Mouse (Mus musculus): ENCODE measurements around the gene Cnr2. TPM values are rescaled to one million over a fixed set of nuclear protein-coding genes. Genes with fewer than 3 reads are reported as not detected.

Cnr2 gene
- polyA plus RNA-seq, 1 experiment from 2014 or later, result 0.90 TPM

DNA sequence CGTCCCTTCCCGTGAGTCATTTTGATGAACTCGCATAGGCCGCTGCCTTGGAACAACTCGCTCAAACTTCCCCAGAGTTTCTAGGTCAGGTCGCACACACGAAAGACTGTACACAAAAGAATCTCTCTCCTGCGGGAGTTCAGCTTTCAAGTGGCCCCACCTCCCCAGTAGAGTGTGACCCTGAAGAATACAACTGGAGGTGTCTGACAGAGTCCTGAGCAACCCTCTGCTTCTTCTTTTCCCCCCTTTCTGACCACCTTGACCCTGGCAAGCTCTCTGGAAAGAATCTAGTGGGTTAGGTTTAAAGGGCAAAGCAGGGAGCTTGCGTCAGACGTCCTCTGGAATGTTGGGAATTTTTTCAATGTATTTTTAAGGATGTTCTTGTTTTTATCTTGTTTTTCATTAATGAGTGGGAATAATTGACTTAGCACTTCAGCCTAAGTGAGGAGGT is 11.8 kb upstream of the Cnr2 start:
- no peaks in the 10 kb centered on the region for H3K27me3 ChIP-seq (ENCODE audit: control insufficient read depth, insufficient read depth, low read length)
- H3K4me3 ChIP-seq (replicated peaks; ENCODE audit: low read length), result no peak overlapping the region
- no peak overlapping the region for H3K4me2 ChIP-seq (ENCODE audit: low read depth, low read length)
- 23% methylated on average over 10 of the region's 10 CpGs for WGBS
- H3K9me3 ChIP-seq (replicated peaks; ENCODE audit: control insufficient read depth, low read length), result no peaks in the 10 kb centered on the region
- no peak for ATAC-seq (ENCODE audit: insufficient read depth, low FRiP score)
- H3K4me1 ChIP-seq (ENCODE audit: control insufficient read depth, insufficient read depth, low read length), result peaks cover 5% of the 10 kb centered on the region; the same call in 1 of the 2 replicates
- no peak overlapping the region for H3K27ac ChIP-seq (ENCODE audit: low read length)
- H3K36me3 ChIP-seq (ENCODE audit: control insufficient read depth, insufficient read depth, low read length), result no peaks in the 10 kb centered on the region
- no peak overlapping the region for H3K9ac ChIP-seq (ENCODE audit: low read length)

DNA sequence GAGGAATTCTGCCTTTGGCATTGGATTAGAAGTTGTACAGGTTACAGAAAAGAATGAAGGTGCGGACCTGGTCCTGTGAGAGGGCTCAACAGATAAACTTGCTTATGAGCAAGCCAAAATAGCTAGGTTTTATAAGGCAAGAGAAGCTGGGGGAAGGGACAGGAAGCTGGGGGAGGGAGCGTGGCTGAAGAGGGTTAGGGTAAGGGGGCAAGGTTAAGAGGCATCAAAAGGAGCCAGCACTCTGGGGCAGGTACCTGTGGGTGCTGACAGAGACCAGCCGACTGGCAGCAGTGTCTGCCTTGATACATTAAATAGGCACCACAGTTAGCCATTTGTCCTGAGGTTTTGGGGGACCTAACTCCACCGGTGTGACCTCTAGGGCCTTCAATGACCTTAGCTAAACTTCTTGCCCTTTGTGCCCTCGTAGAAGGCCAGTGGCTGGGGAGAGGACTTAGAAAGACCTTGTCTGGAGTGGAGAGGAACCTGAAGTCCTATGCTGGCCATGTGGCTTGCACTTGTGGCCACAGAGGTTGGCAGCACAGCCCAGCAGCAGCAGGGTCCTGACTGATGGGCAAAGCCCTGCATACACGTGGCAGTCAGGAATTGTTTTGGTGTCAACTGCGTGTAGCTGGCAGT is 11.2 kb upstream of the Cnr2 start:
- Histone ChIP-seq H3K27me3 (ENCODE audit: control insufficient read depth, insufficient read depth, low read length) (no peaks in the 10 kb centered on the region), H3K36me3 (ENCODE audit: control insufficient read depth, insufficient read depth, low read length) (no peaks in the 10 kb centered on the region), H3K9ac (ENCODE audit: low read length) (no peak overlapping the region), H3K4me2 (ENCODE audit: low read depth, low read length) (no peak overlapping the region), H3K27ac (ENCODE audit: low read length) (no peak overlapping the region), H3K4me1 (ENCODE audit: control insufficient read depth, insufficient read depth, low read length) (peaks cover 5% of the 10 kb centered on the region; the same call in 1 of the 2 replicates), H3K9me3 (replicated peaks; ENCODE audit: control insufficient read depth, low read length) (no peaks in the 10 kb centered on the region), H3K4me3 (replicated peaks; ENCODE audit: low read length) (no peak overlapping the region)
- WGBS, result 56% methylated on average over 7 of the region's 7 CpGs
- ATAC-seq (ENCODE audit: insufficient read depth, low FRiP score), result no peak

DNA sequence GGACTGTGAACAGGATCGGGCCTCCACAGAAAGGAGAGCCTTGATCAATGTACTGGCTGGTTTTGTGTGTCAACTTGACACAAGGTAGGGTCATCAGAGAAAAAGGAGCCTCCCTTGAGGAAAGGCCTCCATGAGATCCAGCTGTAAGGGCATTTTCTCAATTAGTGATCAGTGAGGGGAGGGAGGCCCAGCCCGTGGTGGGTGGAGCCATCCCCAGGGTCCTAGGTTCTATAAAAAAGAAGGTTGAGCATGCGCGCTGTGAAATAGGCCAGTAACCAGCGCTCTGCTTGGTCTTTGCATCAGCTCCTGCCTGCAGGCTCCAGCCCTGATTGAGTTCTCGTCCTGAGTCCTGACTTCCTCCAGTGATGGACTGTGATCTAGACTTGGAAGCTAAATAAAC is 10.7 kb upstream of the Cnr2 start:
- Histone ChIP-seq H3K36me3 (ENCODE audit: control insufficient read depth, insufficient read depth, low read length) (no peaks in the 10 kb centered on the region), H3K4me1 (ENCODE audit: control insufficient read depth, insufficient read depth, low read length) (peaks cover 5% of the 10 kb centered on the region; the same call in 1 of the 2 replicates), H3K27me3 (ENCODE audit: control insufficient read depth, insufficient read depth, low read length) (no peaks in the 10 kb centered on the region), H3K4me3 (replicated peaks; ENCODE audit: low read length) (no peak overlapping the region), H3K27ac (ENCODE audit: low read length) (no peak overlapping the region), H3K4me2 (ENCODE audit: low read depth, low read length) (no peak overlapping the region), H3K9me3 (replicated peaks; ENCODE audit: control insufficient read depth, low read length) (no peaks in the 10 kb centered on the region), H3K9ac (ENCODE audit: low read length) (no peak overlapping the region)
- no peak for ATAC-seq (ENCODE audit: insufficient read depth, low FRiP score)
- 75% methylated on average over 6 of the region's 6 CpGs for WGBS

DNA sequence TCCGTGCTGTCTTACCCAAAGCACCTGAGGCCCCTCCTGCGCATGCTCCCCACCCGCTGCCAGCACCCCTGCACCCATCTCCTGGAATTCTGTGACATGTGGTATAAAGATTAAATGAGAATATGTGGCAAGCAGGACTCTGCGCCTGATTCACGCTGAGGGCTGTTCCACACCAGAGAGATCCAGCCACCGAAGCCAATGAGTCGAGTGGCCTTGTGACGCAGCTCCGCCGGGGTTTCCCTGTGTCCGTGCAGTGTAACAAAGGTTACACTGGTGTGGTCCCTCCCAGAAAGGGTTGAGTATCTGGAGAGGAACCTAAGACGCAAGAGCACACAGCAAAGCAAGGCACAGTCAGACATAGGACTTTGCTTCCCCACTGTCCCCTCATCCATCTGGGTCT is 9.5 kb upstream of the Cnr2 start:
- no peak for ATAC-seq (ENCODE audit: insufficient read depth, low FRiP score)
- Histone ChIP-seq H3K4me2 (ENCODE audit: low read depth, low read length) (no peak overlapping the region), H3K27me3 (ENCODE audit: control insufficient read depth, insufficient read depth, low read length) (no peaks in the 10 kb centered on the region), H3K27ac (ENCODE audit: low read length) (no peak overlapping the region), H3K9ac (ENCODE audit: low read length) (no peak overlapping the region), H3K36me3 (ENCODE audit: control insufficient read depth, insufficient read depth, low read length) (no peaks in the 10 kb centered on the region), H3K9me3 (replicated peaks; ENCODE audit: control insufficient read depth, low read length) (no peaks in the 10 kb centered on the region), H3K4me3 (replicated peaks; ENCODE audit: low read length) (no peak overlapping the region), H3K4me1 (ENCODE audit: control insufficient read depth, insufficient read depth, low read length) (peaks cover 5% of the 10 kb centered on the region; the same call in 1 of the 2 replicates)
- 86% methylated on average over 12 of the region's 12 CpGs for WGBS

DNA sequence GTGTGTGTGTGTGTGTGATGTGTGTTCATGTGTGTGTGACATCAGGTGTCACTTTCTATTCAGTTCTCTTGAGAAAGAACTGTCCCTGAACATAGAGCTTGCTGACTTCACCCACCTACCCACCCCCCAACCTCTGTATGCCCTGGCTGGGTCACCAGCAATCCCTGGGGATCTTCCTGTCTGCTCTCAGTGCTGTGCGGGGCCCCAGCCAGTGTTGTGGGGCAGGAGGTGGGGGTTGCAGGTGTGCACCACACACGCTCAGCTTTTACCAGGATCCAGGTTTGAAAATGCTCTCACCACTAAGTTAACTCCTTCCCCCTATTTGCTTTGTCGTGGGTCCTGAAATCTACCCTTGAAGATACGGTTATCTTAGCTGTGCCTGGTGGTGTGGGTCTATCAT is 9.0 kb upstream of the Cnr2 start:
- Histone ChIP-seq H3K4me2 (ENCODE audit: low read depth, low read length) (no peak overlapping the region), H3K27me3 (ENCODE audit: control insufficient read depth, insufficient read depth, low read length) (no peaks in the 10 kb centered on the region), H3K4me1 (ENCODE audit: control insufficient read depth, insufficient read depth, low read length) (peaks cover 5% of the 10 kb centered on the region; the same call in 1 of the 2 replicates), H3K36me3 (ENCODE audit: control insufficient read depth, insufficient read depth, low read length) (no peaks in the 10 kb centered on the region), H3K9me3 (replicated peaks; ENCODE audit: control insufficient read depth, low read length) (no peaks in the 10 kb centered on the region), H3K4me3 (replicated peaks; ENCODE audit: low read length) (no peak overlapping the region), H3K27ac (ENCODE audit: low read length) (no peak overlapping the region), H3K9ac (ENCODE audit: low read length) (no peak overlapping the region)
- 82% methylated on average over 4 of the region's 4 CpGs for WGBS
- ATAC-seq (ENCODE audit: insufficient read depth, low FRiP score), result no peak

DNA sequence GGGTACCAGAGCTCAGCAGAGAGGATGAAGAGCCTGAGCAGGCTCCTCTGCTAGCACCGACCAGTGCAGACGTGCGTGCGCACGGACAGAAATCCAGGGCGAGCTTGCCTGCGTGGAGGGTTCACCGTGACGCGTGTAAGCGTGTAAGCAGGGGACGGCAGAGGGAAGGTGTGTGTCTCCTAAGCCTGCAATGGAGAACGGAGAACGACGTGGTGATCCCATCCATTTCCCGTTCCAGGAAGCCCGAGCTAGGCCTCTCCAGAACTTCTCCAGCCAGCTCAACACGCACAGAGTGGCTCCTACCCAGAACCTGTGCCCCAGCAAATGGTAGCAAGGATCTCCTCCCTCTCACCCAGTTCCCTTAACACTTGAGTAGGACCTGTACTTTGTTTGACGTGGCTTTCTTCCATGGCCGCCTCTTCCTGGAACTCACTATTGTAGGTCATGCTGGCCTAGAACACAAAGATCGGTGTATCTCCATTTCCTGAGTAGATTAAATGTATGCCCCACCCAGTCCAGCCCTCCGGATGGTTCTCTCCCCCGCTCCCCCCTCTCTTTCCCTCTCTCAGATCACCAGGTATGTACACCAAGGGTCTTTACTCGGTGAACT is 6.6 kb upstream of the Cnr2 start:
- no peak overlapping the region for H3K4me3 ChIP-seq (replicated peaks; ENCODE audit: low read length)
- H3K4me1 ChIP-seq (ENCODE audit: control insufficient read depth, insufficient read depth, low read length), result no peaks in the 10 kb centered on the region
- no peaks in the 10 kb centered on the region for H3K9me3 ChIP-seq (replicated peaks; ENCODE audit: control insufficient read depth, low read length)
- ATAC-seq (ENCODE audit: insufficient read depth, low FRiP score), result no peak; the same call in 1 of the 2 replicates
- H3K9ac ChIP-seq (ENCODE audit: low read length), result no peak overlapping the region
- H3K27me3 ChIP-seq (ENCODE audit: control insufficient read depth, insufficient read depth, low read length), result no peaks in the 10 kb centered on the region
- 87% methylated on average over 24 of the region's 24 CpGs for WGBS
- no peak overlapping the region for H3K27ac ChIP-seq (ENCODE audit: low read length)
- no peak overlapping the region for H3K4me2 ChIP-seq (ENCODE audit: low read depth, low read length)
- no peaks in the 10 kb centered on the region for H3K36me3 ChIP-seq (ENCODE audit: control insufficient read depth, insufficient read depth, low read length)

DNA sequence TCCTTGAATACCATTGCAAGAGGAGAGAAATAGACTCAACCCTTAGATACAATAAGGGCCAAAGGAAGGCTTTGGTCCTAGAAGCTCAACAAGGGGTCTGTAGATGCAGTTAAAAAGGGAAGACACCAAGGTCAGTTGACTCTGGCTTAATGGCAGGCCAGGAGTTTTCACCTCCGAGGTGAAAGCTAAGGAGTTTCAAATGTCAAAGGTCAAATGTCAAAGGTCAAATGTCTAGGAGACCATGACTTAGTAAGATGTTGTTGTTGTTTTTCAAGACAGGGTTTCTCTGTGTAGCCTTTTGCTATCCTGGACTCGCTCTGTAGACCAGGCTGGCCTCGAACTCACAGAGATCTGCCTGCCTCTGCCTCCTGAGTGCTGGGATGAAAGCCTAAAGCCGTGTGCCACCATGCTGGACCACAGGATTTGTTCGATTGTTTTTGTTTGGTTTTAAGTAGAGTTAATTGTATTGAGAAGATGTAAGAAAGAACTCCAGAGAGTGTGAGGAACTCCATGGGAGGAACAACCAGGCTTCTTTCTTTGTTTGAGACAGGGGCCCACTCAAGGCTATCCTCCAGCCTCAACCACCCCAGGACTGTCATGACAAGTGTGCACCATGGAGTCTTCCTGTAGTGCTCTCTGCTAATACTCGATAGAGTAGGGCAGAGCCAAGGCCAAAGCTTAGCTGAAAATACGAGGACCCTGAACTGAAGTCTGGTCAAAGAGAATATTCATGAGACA is 5.9 kb upstream of the Cnr2 start:
- Histone ChIP-seq H3K9ac (ENCODE audit: low read length) (no peak overlapping the region), H3K9me3 (replicated peaks; ENCODE audit: control insufficient read depth, low read length) (no peaks in the 10 kb centered on the region), H3K36me3 (ENCODE audit: control insufficient read depth, insufficient read depth, low read length) (no peaks in the 10 kb centered on the region), H3K4me2 (ENCODE audit: low read depth, low read length) (no peak overlapping the region), H3K27ac (ENCODE audit: low read length) (no peak overlapping the region), H3K27me3 (ENCODE audit: control insufficient read depth, insufficient read depth, low read length) (no peaks in the 10 kb centered on the region), H3K4me1 (ENCODE audit: control insufficient read depth, insufficient read depth, low read length) (no peaks in the 10 kb centered on the region), H3K4me3 (replicated peaks; ENCODE audit: low read length) (no peak overlapping the region)
- 76% methylated on average over 7 of the region's 7 CpGs for whole genome bisulfite sequencing
- no peak for ATAC-seq (ENCODE audit: insufficient read depth, low FRiP score)

DNA sequence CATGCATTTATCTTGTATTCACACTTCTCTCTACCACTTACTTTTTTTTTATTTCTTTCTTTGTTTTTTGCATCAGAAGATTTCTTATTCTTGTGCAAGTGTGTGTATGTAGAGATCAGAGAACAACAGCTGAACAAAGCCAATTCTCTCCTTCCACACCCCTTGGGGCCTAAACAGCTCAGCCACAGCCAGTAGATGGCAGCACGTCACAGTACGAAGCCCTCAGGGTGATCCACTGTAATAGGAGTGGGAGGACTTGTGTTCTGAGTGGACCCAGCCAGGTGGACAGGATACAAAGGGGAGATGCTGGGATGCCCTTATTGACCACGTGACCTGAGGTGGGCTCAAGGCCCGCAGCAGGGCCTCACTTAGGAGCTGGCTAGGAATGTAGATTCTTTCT is 5.3 kb upstream of the Cnr2 start:
- no peak overlapping the region for H3K4me3 ChIP-seq (replicated peaks; ENCODE audit: low read length)
- H3K36me3 ChIP-seq (ENCODE audit: control insufficient read depth, insufficient read depth, low read length), result no peaks in the 10 kb centered on the region
- 6% methylated on average over 4 of the region's 4 CpGs for WGBS
- peak; percentile 85 for ATAC-seq (ENCODE audit: insufficient read depth, low FRiP score)
- no peak overlapping the region for H3K9ac ChIP-seq (ENCODE audit: low read length)
- H3K27me3 ChIP-seq (ENCODE audit: control insufficient read depth, insufficient read depth, low read length), result no peaks in the 10 kb centered on the region
- no peak overlapping the region for H3K4me2 ChIP-seq (ENCODE audit: low read depth, low read length)
- H3K4me1 ChIP-seq (ENCODE audit: control insufficient read depth, insufficient read depth, low read length), result no peaks in the 10 kb centered on the region
- no peaks in the 10 kb centered on the region for H3K9me3 ChIP-seq (replicated peaks; ENCODE audit: control insufficient read depth, low read length)
- no peak overlapping the region for H3K27ac ChIP-seq (ENCODE audit: low read length)

DNA sequence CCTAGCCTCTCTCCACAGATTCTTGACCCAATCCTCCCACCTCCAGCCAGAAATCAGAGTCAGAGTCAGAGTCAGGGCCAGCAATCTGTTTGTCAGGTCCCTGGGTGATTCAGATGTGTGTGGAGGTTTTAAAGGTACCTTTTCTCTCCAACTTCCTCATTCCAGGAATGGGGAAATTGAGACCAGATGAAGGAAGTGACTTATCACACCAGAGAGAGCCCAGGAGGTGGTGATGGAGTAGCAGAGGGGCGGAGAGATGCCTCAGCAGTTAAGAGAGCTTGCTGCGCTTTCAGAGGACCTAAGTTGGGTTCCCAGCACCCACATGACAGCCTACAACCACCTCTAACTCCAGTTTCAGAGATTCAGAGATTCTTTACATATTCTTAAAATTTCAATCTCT is 3.7 kb upstream of the Cnr2 start:
- Histone ChIP-seq H3K36me3 (ENCODE audit: control insufficient read depth, insufficient read depth, low read length) (no peaks in the 10 kb centered on the region), H3K9ac (ENCODE audit: low read length) (no peak overlapping the region), H3K4me1 (ENCODE audit: control insufficient read depth, insufficient read depth, low read length) (no peaks in the 10 kb centered on the region), H3K27me3 (ENCODE audit: control insufficient read depth, insufficient read depth, low read length) (no peaks in the 10 kb centered on the region), H3K27ac (ENCODE audit: low read length) (no peak overlapping the region), H3K9me3 (replicated peaks; ENCODE audit: control insufficient read depth, low read length) (no peaks in the 10 kb centered on the region), H3K4me3 (replicated peaks; ENCODE audit: low read length) (no peak overlapping the region), H3K4me2 (ENCODE audit: low read depth, low read length) (no peak overlapping the region)
- no peak for ATAC-seq (ENCODE audit: insufficient read depth, low FRiP score)
- WGBS, result 78% methylated on average over 2 of the region's 2 CpGs
